Mouse (Mus musculus): Measurements from ENCODE around the gene 1700020A23Rik.

1700020A23Rik gene

GRCm38 (mm10) chr2:130412775-130413174 lies 7.7 kb downstream of the 1700020A23Rik start:
- no peak for DNase-seq

GRCm38 (mm10) chr2:130414094-130414856 lies 9.2 kb downstream of the 1700020A23Rik start:
- DNase-seq: no peak

- no peak for DNase-seq
Measured at GRCm38 (mm10) chr2:130421781-130422620, 16.9 kb downstream of the 1700020A23Rik start.

- peak; percentile 91 for DNase-seq
Measured at GRCm38 (mm10) chr2:130423397-130424125, 18.5 kb downstream of the 1700020A23Rik start.

- DNase-seq: peak; percentile 97
Measured at GRCm38 (mm10) chr2:130424126-130424853, 19.2 kb downstream of the 1700020A23Rik start, which contains the start of the genes Vps16 and Pced1a. Vps16 (plus strand) TSS chr2:130424339. Pced1a (minus strand) TSS chr2:130424701.

- no peak for DNase-seq
Measured at GRCm38 (mm10) chr2:130425112-130425511, 20.1 kb downstream of the 1700020A23Rik start.

GRCm38 (mm10) chr2:130429851-130430250 lies 24.8 kb downstream of the 1700020A23Rik start:
- no peak for DNase-seq

- DNase-seq: no peak
Measured at GRCm38 (mm10) chr2:130430484-130430883, 25.4 kb downstream of the 1700020A23Rik start.

GRCm38 (mm10) chr2:130432157-130432556 lies 27.1 kb downstream of the 1700020A23Rik start:
- no peak for DNase-seq

- peak; percentile 80 for DNase-seq
Measured at GRCm38 (mm10) chr2:130433152-130433551, 28.1 kb downstream of the 1700020A23Rik start.

- no peak for DNase-seq
Measured at GRCm38 (mm10) chr2:130436769-130437168, 31.7 kb downstream of the 1700020A23Rik start.

GRCm38 (mm10) chr2:130438861-130439260 lies 33.8 kb downstream of the 1700020A23Rik start:
- no peak for DNase-seq

- DNase-seq: no peak
Measured at GRCm38 (mm10) chr2:130439840-130440480, 34.9 kb downstream of the 1700020A23Rik start.

- no peak for DNase-seq
Measured at GRCm38 (mm10) chr2:130442162-130442561, 37.1 kb downstream of the 1700020A23Rik start.

GRCm38 (mm10) chr2:130448449-130448848 lies 43.4 kb downstream of the 1700020A23Rik start:
- no peak for DNase-seq

GRCm38 (mm10) chr2:130449021-130449793 lies 44.1 kb downstream of the 1700020A23Rik start:
- peak; percentile 51 for DNase-seq

- DNase-seq: peak; percentile 95
Measured at GRCm38 (mm10) chr2:130449794-130450433, 44.9 kb downstream of the 1700020A23Rik start, which contains the start of gene Ptpra. Ptpra (plus strand) TSS chr2:130450278.

GRCm38 (mm10) chr2:130450434-130450796 lies 45.4 kb downstream of the 1700020A23Rik start:
- peak; percentile 78 for DNase-seq

GRCm38 (mm10) chr2:130451086-130451726 lies 46.1 kb downstream of the 1700020A23Rik start:
- no peak for DNase-seq

- no peak for DNase-seq
Measured at GRCm38 (mm10) chr2:130451727-130452090, 46.6 kb downstream of the 1700020A23Rik start.

Measured in embryo, embryonic 11 days (tissue).